ENCODE assay signal across 8 mouse cellular contexts in genomic region chr2:131253681-131254328, GRCm38 (mm10). TPM values are rescaled to one million over a fixed set of nuclear protein-coding genes. Genes with fewer than 3 reads are reported as not detected.
DNase-seq lines count a peak whose midpoint lies in the region; ATAC-seq and TF ChIP-seq lines count a peak whose summit lies in the region.

No protein-coding gene starts in this region.

- no peak overlapping the region for H3K9ac ChIP-seq in hindbrain, embryonic 15.5 days
- H3K9ac ChIP-seq in midbrain, embryonic 16.5 days (ENCODE audit: low read depth, low read length) = no peak overlapping the region
- peak overlapping the region; percentile 46; the same call in 1 of the 2 replicates for H3K9ac ChIP-seq in stomach, embryonic 16.5 days (ENCODE audit: low read length)

- 30% methylated on average over 7 of the region's 7 CpGs for WGBS in hindbrain, embryonic 15.5 days
- 35% methylated on average over 7 of the region's 7 CpGs for WGBS in midbrain, embryonic 16.5 days
- 10% methylated on average over 7 of the region's 7 CpGs for WGBS in stomach, embryonic 16.5 days

- H3K27ac ChIP-seq in gastrocnemius, adult 2 months = peak overlapping the region; percentile 75
- H3K27ac ChIP-seq in hindbrain, embryonic 15.5 days (replicated peaks) = no peak overlapping the region
- H3K27ac ChIP-seq in midbrain, embryonic 16.5 days (ENCODE audit: low read length) = no peak overlapping the region
- H3K27ac ChIP-seq in stomach, embryonic 16.5 days (ENCODE audit: low read length) = peak overlapping the region; percentile 71

- DNase-seq in right cerebral cortex, adult 2 months (ENCODE audit: low spot score in 2 of 2) = peak; percentile 21
- no peak for DNase-seq in right cerebral cortex, postnatal 36 days (ENCODE audit: low spot score in 2 of 2)
- DNase-seq in c-Kit-positive CD71-negative TER-119-negative erythroid progenitor cells, embryonic 14.5 days (ENCODE audit: low read depth) = peak; percentile 67
- peak; percentile 68 for DNase-seq in gastrocnemius, adult 2 months
- peak; percentile 85 for DNase-seq in liver

- no peaks in the 10 kb centered on the region for H3K4me1 ChIP-seq in hindbrain, embryonic 15.5 days (replicated peaks)
- no peaks in the 10 kb centered on the region for H3K4me1 ChIP-seq in midbrain, embryonic 16.5 days (ENCODE audit: control insufficient read depth, insufficient read depth, low read length)
- H3K4me1 ChIP-seq in stomach, embryonic 16.5 days (ENCODE audit: control insufficient read depth, insufficient read depth, low read length) = peaks cover 11% of the 10 kb centered on the region

- peak; percentile 80 for TF ChIP-seq CTCF in gastrocnemius, adult 2 months (IDR thresholded peaks at IDR 0.05)

- no peaks in the 10 kb centered on the region for H3K27me3 ChIP-seq in hindbrain, embryonic 15.5 days
- no peaks in the 10 kb centered on the region for H3K27me3 ChIP-seq in midbrain, embryonic 16.5 days (ENCODE audit: control insufficient read depth, insufficient read depth, low read depth, low read length)
- H3K27me3 ChIP-seq in stomach, embryonic 16.5 days (ENCODE audit: control insufficient read depth, insufficient read depth, low read length) = no peaks in the 10 kb centered on the region

- H3K4me2 ChIP-seq in hindbrain, embryonic 15.5 days = no peak overlapping the region
- no peak overlapping the region for H3K4me2 ChIP-seq in midbrain, embryonic 16.5 days (ENCODE audit: low read length)
- peak overlapping the region; percentile 33 for H3K4me2 ChIP-seq in stomach, embryonic 16.5 days (ENCODE audit: low read depth, low read length)

- H3K4me3 ChIP-seq in gastrocnemius, adult 2 months = peak overlapping the region; percentile 16; the same call in 1 of the 2 replicates
- no peak overlapping the region for H3K4me3 ChIP-seq in hindbrain, embryonic 15.5 days
- no peak overlapping the region for H3K4me3 ChIP-seq in midbrain, embryonic 16.5 days (ENCODE audit: low read depth, low read length)
- no peak overlapping the region for H3K4me3 ChIP-seq in stomach, embryonic 16.5 days (replicated peaks; ENCODE audit: low read length)

- intact Hi-C loops in gastrocnemius, adult 2 months (cut with DNase I) = loop anchor here (1.0 to 10.0 kb wide), 4 partner anchors 72 to 289 kb away; partner anchors contain the start of genes 1700037H04Rik and Cenpb

- 0 out of 2 replicates have a peak, but pooled peaks have one; percentile 42 for ATAC-seq in hindbrain, embryonic 15.5 days (ENCODE audit: low FRiP score, low read depth)
- ATAC-seq in midbrain, embryonic 16.5 days = peak; percentile 75
- ATAC-seq in stomach, embryonic 16.5 days (ENCODE audit: insufficient read depth, low FRiP score) = peak; percentile 88

- H3K9me3 ChIP-seq in hindbrain, embryonic 15.5 days = no peaks in the 10 kb centered on the region
- no peaks in the 10 kb centered on the region for H3K9me3 ChIP-seq in midbrain, embryonic 16.5 days (replicated peaks; ENCODE audit: control insufficient read depth, low read length, poor library complexity, severe bottlenecking)
- no peaks in the 10 kb centered on the region for H3K9me3 ChIP-seq in stomach, embryonic 16.5 days (replicated peaks; ENCODE audit: control insufficient read depth, low read length)

- H3K36me3 ChIP-seq in hindbrain, embryonic 15.5 days = no peaks in the 10 kb centered on the region
- no peaks in the 10 kb centered on the region for H3K36me3 ChIP-seq in midbrain, embryonic 16.5 days (ENCODE audit: control insufficient read depth, insufficient read depth, low read length)
- no peaks in the 10 kb centered on the region for H3K36me3 ChIP-seq in stomach, embryonic 16.5 days (ENCODE audit: control insufficient read depth, insufficient read depth, low read length)

RNA-seq across cellular contexts. Expression of gene Pank2, which starts 8.5 kb away (rescaled TPM):
- total RNA-seq in gastrocnemius, adult 2 months (2021) = 10 to 100 TPM; 22.2 to 24.6 TPM
- polyA plus RNA-seq in hindbrain, embryonic 15.5 days (2015; fragmentation: Nextera tagmentation; extraction: Ambion mirVana) = 25.2 and 26.1 TPM in 2 replicates
- 20.3 and 22.6 TPM in 2 replicates for polyA plus RNA-seq in midbrain, embryonic 16.5 days (2015; fragmentation: Nextera tagmentation; extraction: Ambion mirVana)
- 24.2 and 25.0 TPM in 2 replicates for polyA plus RNA-seq in stomach, embryonic 16.5 days (2015; fragmentation: Nextera tagmentation; extraction: Ambion mirVana)

RNA-seq across cellular contexts. Expression of gene Mavs, which starts 19.9 kb away (rescaled TPM):
- total RNA-seq in gastrocnemius, adult 2 months (2021) = 10 to 100 TPM; 40.0 to 56.9 TPM
- 7.9 and 8.0 TPM in 2 replicates for polyA plus RNA-seq in hindbrain, embryonic 15.5 days (2015; fragmentation: Nextera tagmentation; extraction: Ambion mirVana)
- polyA plus RNA-seq in midbrain, embryonic 16.5 days (2015; fragmentation: Nextera tagmentation; extraction: Ambion mirVana) = 6.7 and 6.9 TPM in 2 replicates
- polyA plus RNA-seq in stomach, embryonic 16.5 days (2015; fragmentation: Nextera tagmentation; extraction: Ambion mirVana) = 23.7 and 29.3 TPM in 2 replicates

RNA-seq across cellular contexts. Expression of gene Ap5s1, which starts 46.9 kb away (rescaled TPM):
- 10 to 100 TPM; 15.6 to 21.0 TPM for total RNA-seq in gastrocnemius, adult 2 months (2021)
- 33.5 and 33.9 TPM in 2 replicates for polyA plus RNA-seq in hindbrain, embryonic 15.5 days (2015; fragmentation: Nextera tagmentation; extraction: Ambion mirVana)
- 33.0 and 34.7 TPM in 2 replicates for polyA plus RNA-seq in midbrain, embryonic 16.5 days (2015; fragmentation: Nextera tagmentation; extraction: Ambion mirVana)
- polyA plus RNA-seq in stomach, embryonic 16.5 days (2015; fragmentation: Nextera tagmentation; extraction: Ambion mirVana) = 25.7 and 26.4 TPM in 2 replicates

Comparison
In these comparisons a context has a peak if more than half of its experiments do, and no peak if none do; other contexts are left out.
1. DNase-seq: peak in right cerebral cortex, adult 2 months (2 of 2), c-Kit-positive CD71-negative TER-119-negative erythroid progenitor cells, embryonic 14.5 days (single experiment), gastrocnemius, adult 2 months (single experiment) and liver (single experiment); none in right cerebral cortex, postnatal 36 days (0 of 2).
2. H3K27ac ChIP-seq: peak in gastrocnemius, adult 2 months (single experiment) and stomach, embryonic 16.5 days (single experiment); none in hindbrain, embryonic 15.5 days (single experiment) and midbrain, embryonic 16.5 days (single experiment).
3. Peak in every context shown above with its lines, with median percentiles within 50 percentile points of each other: ATAC-seq.